Mouse (Mus musculus) bone marrow macrophage, adult 2 months (primary cell): ENCODE results near the gene Plekha4. TPM values are rescaled to one million over a fixed set of nuclear protein-coding genes. Genes with fewer than 3 reads are reported as not detected.

Experiments
- H3K27ac ChIP-seq: 2 replicates; pipeline ENCODE4 v1.5.1; 2012; ENCODE audit warnings: low read depth, low read length; ENCODE audit not compliant: insufficient read depth
- H3K4me1 ChIP-seq: 2 replicates; pipeline ENCODE4 v1.6.1; 2012; ENCODE audit warnings: low read length; ENCODE audit not compliant: control insufficient read depth, insufficient read depth
- H3K4me3 ChIP-seq: 2 replicates; pipeline ENCODE4 v1.5.1; 2012; ENCODE audit warnings: mild to moderate bottlenecking, low read length, moderate library complexity; ENCODE audit not compliant: insufficient read depth
- CTCF ChIP-seq: IDR thresholded peaks from 2 replicates; pipeline ENCODE4 v1.5.1; 2012; ENCODE audit warnings: low read depth, mild to moderate bottlenecking, low read length, moderate library complexity
- POLR2A ChIP-seq: IDR thresholded peaks from 2 replicates; pipeline ENCODE4 v1.6.1; 2012; ENCODE audit warnings: mild to moderate bottlenecking, low read depth, low read length, borderline replicate concordance
- polyA plus RNA-seq: library from polyadenylated mRNA; stranded (reverse); fragments of >200 nt; gene quantifications from 2 replicates; pipeline ENCODE4 v1.2.4, GENCODE M21; 2012; ENCODE audit not compliant: missing spikeins, insufficient read depth, insufficient read length

The Plekha4 gene
- polyA plus RNA-seq, 1 experiment = 1.6 TPM

- no peak overlapping the region for H3K4me3 ChIP-seq
- TF ChIP-seq POLR2A (no peak), CTCF (no peak)
- H3K27ac ChIP-seq = peak overlapping the region; percentile 61
- peaks cover 26% of the 10 kb centered on the region for H3K4me1 ChIP-seq
These were observed 63.8 kb downstream of the Plekha4 start for GRCm38 (mm10) chr7:45589898-45590297.

GRCm38 (mm10) chr7:45590874-45591273 lies 64.7 kb downstream of the Plekha4 start:
- peak overlapping the region; percentile 61 for H3K27ac ChIP-seq
- TF ChIP-seq CTCF (no peak), POLR2A (no peak)
- H3K4me1 ChIP-seq = peaks cover 26% of the 10 kb centered on the region
- H3K4me3 ChIP-seq = no peak overlapping the region

GRCm38 (mm10) chr7:45591880-45592279 lies 65.8 kb downstream of the Plekha4 start:
- TF ChIP-seq CTCF (no peak), POLR2A (no peak)
- H3K4me1 ChIP-seq = peaks cover 26% of the 10 kb centered on the region
- H3K27ac ChIP-seq = peak overlapping the region; percentile 93
- H3K4me3 ChIP-seq = no peak overlapping the region

GRCm38 (mm10) chr7:45593118-45593815 lies 67.1 kb downstream of the Plekha4 start:
- Histone ChIP-seq H3K27ac (no peak overlapping the region), H3K4me1 (peaks cover 26% of the 10 kb centered on the region), H3K4me3 (no peak overlapping the region)
- peak; percentile 93 for TF ChIP-seq CTCF
- TF ChIP-seq POLR2A = no peak

GRCm38 (mm10) chr7:45595176-45595575 lies 69.0 kb downstream of the Plekha4 start:
- no peak overlapping the region for H3K27ac ChIP-seq
- TF ChIP-seq CTCF = no peak
- no peak for TF ChIP-seq POLR2A
- no peak overlapping the region for H3K4me3 ChIP-seq
- peaks cover 18% of the 10 kb centered on the region for H3K4me1 ChIP-seq

GRCm38 (mm10) chr7:45596107-45596506 lies 70.0 kb downstream of the Plekha4 start:
- no peak overlapping the region for H3K4me3 ChIP-seq
- TF ChIP-seq CTCF (no peak), POLR2A (no peak)
- H3K4me1 ChIP-seq = peaks cover 12% of the 10 kb centered on the region
- no peak overlapping the region for H3K27ac ChIP-seq

- Histone ChIP-seq H3K4me3 (no peak overlapping the region), H3K4me1 (peaks cover 7% of the 10 kb centered on the region), H3K27ac (no peak overlapping the region)
- TF ChIP-seq CTCF = no peak
- no peak for TF ChIP-seq POLR2A
These were observed 70.9 kb downstream of the Plekha4 start for GRCm38 (mm10) chr7:45597013-45597412.

- Histone ChIP-seq H3K4me3 (no peak overlapping the region), H3K4me1 (peaks cover 2% of the 10 kb centered on the region), H3K27ac (no peak overlapping the region)
- TF ChIP-seq POLR2A (no peak), CTCF (no peak)
These were observed 71.4 kb downstream of the Plekha4 start for GRCm38 (mm10) chr7:45597527-45597926.

GRCm38 (mm10) chr7:45598960-45599879 lies 73.1 kb downstream of the Plekha4 start:
- H3K27ac ChIP-seq = no peak overlapping the region
- H3K4me3 ChIP-seq = no peak overlapping the region
- H3K4me1 ChIP-seq = no peaks in the 10 kb centered on the region
- no peak for TF ChIP-seq POLR2A
- TF ChIP-seq CTCF = no peak

Other genes starting within 250 kb of the Plekha4 start
- gene Slc6a21, start 248.8 kb upstream of the Plekha4 start, polyA plus RNA-seq = not detected in 2 replicates
- 14.1 and 16.0 TPM in 2 replicates for gene Trpm4, start 192.6 kb upstream of the Plekha4 start, polyA plus RNA-seq
- not detected in 2 replicates for gene Hrc, start 191.0 kb upstream of the Plekha4 start, polyA plus RNA-seq
- gene Ppfia3, start 159.3 kb upstream of the Plekha4 start, polyA plus RNA-seq = 1.6 and 1.8 TPM in 2 replicates
- gene Lin7b, start 155.7 kb upstream of the Plekha4 start, polyA plus RNA-seq = 3.0 and 3.6 TPM in 2 replicates
- 385 and 416 TPM in 2 replicates for gene Snrnp70, start 130.6 kb upstream of the Plekha4 start, polyA plus RNA-seq
- gene Kcna7, start 120.7 kb upstream of the Plekha4 start, polyA plus RNA-seq = not detected in 2 replicates
- not detected in 2 replicates for gene Ntf5, start 112.6 kb upstream of the Plekha4 start, polyA plus RNA-seq
- not detected in 2 replicates for gene Lhb, start 105.5 kb upstream of the Plekha4 start, polyA plus RNA-seq
- 12.8 and 14.3 TPM in 2 replicates for gene Gys1, start 91.5 kb upstream of the Plekha4 start, polyA plus RNA-seq
- gene Ruvbl2, start 88.2 kb upstream of the Plekha4 start, polyA plus RNA-seq = 26.0 and 43.8 TPM in 2 replicates
- 18,510 and 20,120 TPM in 2 replicates for gene Ftl1, start 66.4 kb upstream of the Plekha4 start, polyA plus RNA-seq
- 196 and 209 TPM in 2 replicates for gene Bax, start 59.4 kb upstream of the Plekha4 start, polyA plus RNA-seq
- not detected in 2 replicates for gene Tulp2, start 44.5 kb upstream of the Plekha4 start, polyA plus RNA-seq
- 1.1 TPM in 1 of 2 replicates, not detected in the other for gene Gm45808, start 39.5 kb upstream of the Plekha4 start, polyA plus RNA-seq
- gene Dhdh, start 37.5 kb upstream of the Plekha4 start, polyA plus RNA-seq = 22.0 and 25.4 TPM in 2 replicates
- gene Nucb1, start 15.9 kb upstream of the Plekha4 start, polyA plus RNA-seq = 278 and 296 TPM in 2 replicates
- 21.3 and 26.7 TPM in 2 replicates for gene Ppp1r15a, start 62 bp upstream of the Plekha4 start, polyA plus RNA-seq
- gene Hsd17b14, start 28.6 kb downstream of the Plekha4 start, polyA plus RNA-seq = 2.0 and 2.5 TPM in 2 replicates
- 87.0 and 93.0 TPM in 2 replicates for gene Bcat2, start 43.8 kb downstream of the Plekha4 start, polyA plus RNA-seq
- not detected in 2 replicates for gene Fgf21, start 89.2 kb downstream of the Plekha4 start, polyA plus RNA-seq
- gene Fut1, start 91.0 kb downstream of the Plekha4 start, polyA plus RNA-seq = not detected in 2 replicates
- gene Izumo1, start 95.5 kb downstream of the Plekha4 start, polyA plus RNA-seq = not detected in 2 replicates
- gene Rasip1, start 101.2 kb downstream of the Plekha4 start, polyA plus RNA-seq = 0.40 TPM in 1 of 2 replicates, not detected in the other
- not detected in 2 replicates for gene Mamstr, start 113.6 kb downstream of the Plekha4 start, polyA plus RNA-seq
- not detected in 2 replicates for gene Fut2, start 140.1 kb downstream of the Plekha4 start, polyA plus RNA-seq
- gene Ntn5, start 157.7 kb downstream of the Plekha4 start, polyA plus RNA-seq = not detected in 2 replicates
- gene Sec1, start 168.1 kb downstream of the Plekha4 start, polyA plus RNA-seq = not detected in 2 replicates
- gene Car11, start 173.5 kb downstream of the Plekha4 start, polyA plus RNA-seq = 1.3 and 1.9 TPM in 2 replicates
- gene Dbp, start 178.8 kb downstream of the Plekha4 start, polyA plus RNA-seq = 85.2 and 85.6 TPM in 2 replicates
- 802 and 833 TPM in 2 replicates for gene Rpl18, start 189.1 kb downstream of the Plekha4 start, polyA plus RNA-seq
- 51.2 and 56.1 TPM in 2 replicates for gene Sphk2, start 191.7 kb downstream of the Plekha4 start, polyA plus RNA-seq
- not detected in 2 replicates for gene Fam83e, start 194.9 kb downstream of the Plekha4 start, polyA plus RNA-seq
- gene Spaca4, start 199.5 kb downstream of the Plekha4 start, polyA plus RNA-seq = not detected in 2 replicates